Mouse (Mus musculus) kidney, adult 2 months (tissue): Measurements from ENCODE around the gene Rnf214.

Experiments
- CTCF ChIP-seq: fragments of 200-500 bp; conservative IDR thresholded peaks from 2 replicates; pipeline ENCODE4 v1.5.1; 2011; ENCODE audit warnings: low read depth, mild to moderate bottlenecking, control low read depth, low read length, moderate library complexity, mixed read lengths; ENCODE audit not compliant: insufficient read depth, insufficient read length
- POLR2A ChIP-seq: fragments of 200-500 bp; IDR thresholded peaks from one replicate; pipeline ENCODE4 v1.6.1; 2011; ENCODE audit warnings: low read depth, low read length, control low read depth

DNA sequence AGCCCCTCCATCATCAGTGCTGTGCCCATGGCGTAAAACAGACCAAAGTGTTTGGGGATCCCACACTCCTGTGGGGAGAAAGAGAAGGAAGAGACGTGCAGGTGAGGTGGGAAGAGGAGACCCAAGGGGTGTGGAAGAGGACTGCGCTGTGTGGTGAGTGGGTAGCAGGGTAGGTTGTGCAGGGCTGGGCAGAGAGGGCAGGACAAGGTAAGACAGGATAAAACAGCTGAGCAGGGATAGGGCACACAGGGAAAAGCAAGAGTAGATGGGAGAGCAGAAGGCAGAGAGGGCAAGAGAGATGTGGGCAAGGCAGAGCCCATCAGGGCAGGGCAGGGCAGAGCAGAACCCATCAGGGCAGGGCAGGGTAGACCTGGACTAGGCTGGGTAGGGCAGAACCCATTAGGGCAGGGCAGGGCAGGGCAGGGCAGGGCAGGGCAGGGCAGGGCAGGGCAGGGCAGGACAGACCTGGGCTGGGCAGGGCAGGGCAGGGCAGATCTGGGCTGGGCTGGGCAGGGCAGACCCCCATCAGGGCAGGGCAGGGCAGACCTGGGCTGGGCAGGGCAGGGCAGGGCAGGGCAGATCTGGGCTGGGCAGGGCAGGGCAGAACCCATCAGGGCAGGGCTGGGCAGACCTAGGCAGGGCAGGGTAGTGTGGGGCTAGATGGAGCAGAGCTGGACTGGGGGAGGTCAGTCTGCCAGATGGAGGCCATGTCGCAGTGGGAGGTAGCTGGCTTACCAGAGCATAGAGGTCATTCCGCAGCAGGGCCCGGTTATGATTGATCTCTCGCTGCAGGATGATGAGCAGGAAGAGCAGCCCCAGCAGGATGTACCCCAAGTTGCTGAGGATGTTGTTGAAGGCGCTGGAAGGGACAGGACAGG is 37.2 kb upstream of the Rnf214 start:
- TF ChIP-seq CTCF (no peak), POLR2A (no peak)
